Mouse (Mus musculus) gastrocnemius, postnatal 10 days (tissue): ENCODE results near the gene Map3k10. TPM values are rescaled to one million over a fixed set of nuclear protein-coding genes. Genes with fewer than 3 reads are reported as not detected.
"Not testable (repeated sequence)": the region's sequence is repeated elsewhere in the genome, so short reads cannot be mapped to it uniquely, and the experiment has no call there.

Experiments used
- DNase-seq: peaks from one replicate; pipeline ENCODE4 v3.0.0; 2021; ENCODE audit warnings: mixed read lengths
- total RNA-seq, 2 experiments: library from RNA; stranded (reverse); gene quantifications; 2 replicates each; pipeline ENCODE4 v1.2.3; 2021

Gene Map3k10
- total RNA-seq, 2 experiments from 2014 or later = 15.5 to 18.2 TPM

GRCm38 (mm10) chr7:27654607-27655276 lies 19.7 kb downstream of the Map3k10 start:
- no peak for DNase-seq

- DNase-seq = peak; percentile 66
Observed at GRCm38 (mm10) chr7:27653681-27654437, 20.5 kb downstream of the Map3k10 start, which contains the start of gene Ttc9b. Gene Ttc9b, plus strand, starts transcription at chr7:27653915.

- DNase-seq = peak; percentile 84
Observed at GRCm38 (mm10) chr7:27650949-27651348, 23.4 kb downstream of the Map3k10 start.

GRCm38 (mm10) chr7:27649723-27650122 lies 24.7 kb downstream of the Map3k10 start:
- DNase-seq = no peak

GRCm38 (mm10) chr7:27647281-27648002 lies 27.0 kb downstream of the Map3k10 start:
- no peak for DNase-seq

GRCm38 (mm10) chr7:27646516-27646915 lies 27.9 kb downstream of the Map3k10 start:
- no peak for DNase-seq

- no peak for DNase-seq
Observed at GRCm38 (mm10) chr7:27644471-27644870, 29.9 kb downstream of the Map3k10 start.

GRCm38 (mm10) chr7:27635094-27635493 lies 39.3 kb downstream of the Map3k10 start:
- not testable (repeated sequence) for DNase-seq

GRCm38 (mm10) chr7:27634691-27635090 lies 39.7 kb downstream of the Map3k10 start:
- no peak for DNase-seq

- DNase-seq = no peak
Observed at GRCm38 (mm10) chr7:27633166-27633565, 41.2 kb downstream of the Map3k10 start.

GRCm38 (mm10) chr7:27631439-27631838 lies 43.0 kb downstream of the Map3k10 start:
- DNase-seq = no peak

GRCm38 (mm10) chr7:27628816-27629215 lies 45.6 kb downstream of the Map3k10 start:
- DNase-seq = not testable (repeated sequence)

- no peak for DNase-seq
Observed at GRCm38 (mm10) chr7:27628190-27628589, 46.2 kb downstream of the Map3k10 start.

GRCm38 (mm10) chr7:27627707-27628106 lies 46.7 kb downstream of the Map3k10 start:
- no peak for DNase-seq

- no peak for DNase-seq
Observed at GRCm38 (mm10) chr7:27624967-27625366, 49.4 kb downstream of the Map3k10 start.

- DNase-seq = no peak
Observed at GRCm38 (mm10) chr7:27622234-27622633, 52.2 kb downstream of the Map3k10 start.

- DNase-seq = no peak
Observed at GRCm38 (mm10) chr7:27621028-27621427, 53.4 kb downstream of the Map3k10 start.

- DNase-seq = no peak
Observed at GRCm38 (mm10) chr7:27613751-27614499, 60.5 kb downstream of the Map3k10 start.

- DNase-seq = no peak
Observed at GRCm38 (mm10) chr7:27612940-27613339, 61.5 kb downstream of the Map3k10 start.

GRCm38 (mm10) chr7:27610871-27611270 lies 63.5 kb downstream of the Map3k10 start:
- DNase-seq = no peak

- DNase-seq = no peak
Observed at GRCm38 (mm10) chr7:27610370-27610769, 64.0 kb downstream of the Map3k10 start.

GRCm38 (mm10) chr7:27609688-27610087 lies 64.7 kb downstream of the Map3k10 start:
- no peak for DNase-seq
